Mouse (Mus musculus) ES-Bruce4 (cell line): ENCODE measurements at regions not wholly inside any gene's neighbourhood (a gene's known extent, or its start where the extent isn't known, plus 50 kb on each side); places are given as distances from the start of the nearest gene placed in this dataset.
A peak's percentile ranks its signal among the peaks of the same experiment; 100 is the strongest.

Experiments used
- H3K27ac ChIP-seq: 2 replicates; pipeline ENCODE4 v1.5.1; 2012; ENCODE audit warnings: low read length, inconsistent platforms; ENCODE audit not compliant: insufficient read depth
- H3K27me3 ChIP-seq: 2 replicates; pipeline ENCODE4 v1.6.1; 2012; ENCODE audit warnings: mild to moderate bottlenecking, low read length, inconsistent platforms; ENCODE audit not compliant: control insufficient read depth, poor library complexity, insufficient read depth, severe bottlenecking
- H3K36me3 ChIP-seq: 2 replicates; pipeline ENCODE4 v1.6.1; 2012; ENCODE audit warnings: inconsistent platforms, mild to moderate bottlenecking, low read length, moderate library complexity; ENCODE audit not compliant: control insufficient read depth, poor library complexity, insufficient read depth, severe bottlenecking
- H3K4me1 ChIP-seq: one replicate; pipeline ENCODE4 v1.8.1; 2011; ENCODE audit warnings: low read length; ENCODE audit not compliant: control insufficient read depth, insufficient read depth
- H3K4me3 ChIP-seq: 2 replicates; pipeline ENCODE4 v1.5.1; 2011; ENCODE audit warnings: low read depth, mild to moderate bottlenecking, low read length
- H3K9ac ChIP-seq: 2 replicates; pipeline ENCODE4 v1.6.1; 2012; ENCODE audit warnings: low read depth, mild to moderate bottlenecking, inconsistent platforms; ENCODE audit not compliant: poor library complexity, severe bottlenecking
- H3K9me3 ChIP-seq: replicated peaks from 2 replicates; pipeline ENCODE4 v1.6.1; 2012; ENCODE audit warnings: mild to moderate bottlenecking, low read length, inconsistent platforms; ENCODE audit not compliant: control insufficient read depth, poor library complexity, insufficient read depth, severe bottlenecking
- CTCF ChIP-seq: IDR thresholded peaks from one replicate; pipeline ENCODE4 v1.8.1; 2011; ENCODE audit warnings: low read depth, low read length
- EP300 ChIP-seq: IDR thresholded peaks from 2 replicates; pipeline ENCODE4 v1.6.1; 2011; ENCODE audit warnings: low read depth, low read length; ENCODE audit not compliant: insufficient read depth
- POLR2A ChIP-seq: IDR thresholded peaks from one replicate; pipeline ENCODE4 v1.8.1; 2011; ENCODE audit warnings: low read length; ENCODE audit not compliant: insufficient read depth

- Histone ChIP-seq H3K4me3 (no peak overlapping the region), H3K4me1 (no peaks in the 10 kb centered on the region), H3K36me3 (no peaks in the 10 kb centered on the region), H3K9me3 (no peaks in the 10 kb centered on the region), H3K9ac (no peak overlapping the region), H3K27ac (no peak overlapping the region), H3K27me3 (no peaks in the 10 kb centered on the region)
- TF ChIP-seq CTCF (no peak), POLR2A (no peak)
Observed at GRCm38 (mm10) chr3:17772886-17773285, 175.3 kb upstream of the Cypt12 start.

- Histone ChIP-seq H3K27me3 (no peaks in the 10 kb centered on the region; the same call in 1 of the 2 replicates), H3K4me1 (no peaks in the 10 kb centered on the region), H3K9ac (no peak overlapping the region), H3K4me3 (no peak overlapping the region), H3K27ac (no peak overlapping the region), H3K36me3 (no peaks in the 10 kb centered on the region), H3K9me3 (no peaks in the 10 kb centered on the region)
- TF ChIP-seq EP300: no peak
- TF ChIP-seq POLR2A: no peak
- no peak for TF ChIP-seq CTCF
Observed at GRCm38 (mm10) chr3:17779152-17779551, 169.1 kb upstream of the Cypt12 start.

GRCm38 (mm10) chr3:17784076-17784475 lies 164.1 kb upstream of the Cypt12 start:
- Histone ChIP-seq H3K27me3 (peaks cover 15% of the 10 kb centered on the region), H3K4me3 (no peak overlapping the region), H3K36me3 (no peaks in the 10 kb centered on the region), H3K9ac (no peak overlapping the region), H3K27ac (no peak overlapping the region), H3K9me3 (no peaks in the 10 kb centered on the region), H3K4me1 (no peaks in the 10 kb centered on the region)
- TF ChIP-seq EP300 (no peak), CTCF (no peak), POLR2A (no peak)

GRCm38 (mm10) chr3:17784587-17784986 lies 163.6 kb upstream of the Cypt12 start:
- Histone ChIP-seq H3K27me3 (peaks cover 15% of the 10 kb centered on the region), H3K36me3 (no peaks in the 10 kb centered on the region), H3K4me1 (no peaks in the 10 kb centered on the region), H3K27ac (no peak overlapping the region), H3K4me3 (no peak overlapping the region), H3K9me3 (no peaks in the 10 kb centered on the region), H3K9ac (no peak overlapping the region)
- no peak for TF ChIP-seq EP300

- TF ChIP-seq POLR2A (no peak), CTCF (no peak), EP300 (no peak)
- Histone ChIP-seq H3K9ac (peak overlapping the region; percentile 22; the same call in 1 of the 2 replicates), H3K9me3 (no peaks in the 10 kb centered on the region), H3K4me3 (peak overlapping the region; percentile 57; the same call in 1 of the 2 replicates), H3K27me3 (peaks cover 17% of the 10 kb centered on the region), H3K27ac (no peak overlapping the region), H3K36me3 (no peaks in the 10 kb centered on the region), H3K4me1 (no peaks in the 10 kb centered on the region)
Observed at GRCm38 (mm10) chr3:17785106-17786022, 162.8 kb upstream of the Cypt12 start.

- no peak overlapping the region for H3K27ac ChIP-seq
- peak overlapping the region; percentile 22 for H3K9ac ChIP-seq
- peak overlapping the region; percentile 57 for H3K4me3 ChIP-seq
- no peaks in the 10 kb centered on the region for H3K4me1 ChIP-seq
- TF ChIP-seq POLR2A: no peak
- no peak for TF ChIP-seq EP300
- no peak for TF ChIP-seq CTCF
- peaks cover 17% of the 10 kb centered on the region for H3K27me3 ChIP-seq
- no peaks in the 10 kb centered on the region for H3K9me3 ChIP-seq
- H3K36me3 ChIP-seq: no peaks in the 10 kb centered on the region
Observed at GRCm38 (mm10) chr3:17786023-17786720, 162.0 kb upstream of the Cypt12 start.
